Mouse (Mus musculus) B cell, adult 67 days (primary cell): ENCODE data around the gene Scoc. TPM values are rescaled to one million over a fixed set of nuclear protein-coding genes. Genes with fewer than 3 reads are reported as not detected.

ENCODE experiments used
- total RNA-seq, 2 experiments: library from RNA; stranded (reverse); gene quantifications; 4 replicates each; pipeline ENCODE4 v1.2.4; 2023

The Scoc gene
- 10 to 100 TPM; 19.8 to 33.4 TPM for total RNA-seq

DNA sequence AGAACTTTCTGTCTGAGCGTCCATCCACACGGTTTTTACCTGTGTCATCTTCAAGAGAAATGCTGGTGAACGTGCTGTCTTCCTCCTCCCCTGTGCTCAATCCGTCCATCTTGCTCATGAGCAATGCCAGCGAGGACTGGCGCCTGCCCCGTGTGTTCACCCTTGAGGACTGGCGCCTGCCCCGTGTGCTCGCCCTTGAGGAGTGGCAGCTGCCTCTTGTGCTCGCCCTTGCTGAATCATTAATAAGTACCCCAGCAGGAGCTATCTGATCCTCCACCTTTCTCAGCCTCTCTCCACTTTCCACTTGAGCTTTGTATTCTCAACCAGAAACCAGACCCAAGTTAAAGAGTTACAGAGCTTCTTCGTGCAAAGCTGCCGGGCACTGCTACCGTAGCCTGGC, at the start of gene Scoc:
Gene Scoc, minus strand, starts transcription at position 170 of the 400 bp plus-strand sequence.

DNA sequence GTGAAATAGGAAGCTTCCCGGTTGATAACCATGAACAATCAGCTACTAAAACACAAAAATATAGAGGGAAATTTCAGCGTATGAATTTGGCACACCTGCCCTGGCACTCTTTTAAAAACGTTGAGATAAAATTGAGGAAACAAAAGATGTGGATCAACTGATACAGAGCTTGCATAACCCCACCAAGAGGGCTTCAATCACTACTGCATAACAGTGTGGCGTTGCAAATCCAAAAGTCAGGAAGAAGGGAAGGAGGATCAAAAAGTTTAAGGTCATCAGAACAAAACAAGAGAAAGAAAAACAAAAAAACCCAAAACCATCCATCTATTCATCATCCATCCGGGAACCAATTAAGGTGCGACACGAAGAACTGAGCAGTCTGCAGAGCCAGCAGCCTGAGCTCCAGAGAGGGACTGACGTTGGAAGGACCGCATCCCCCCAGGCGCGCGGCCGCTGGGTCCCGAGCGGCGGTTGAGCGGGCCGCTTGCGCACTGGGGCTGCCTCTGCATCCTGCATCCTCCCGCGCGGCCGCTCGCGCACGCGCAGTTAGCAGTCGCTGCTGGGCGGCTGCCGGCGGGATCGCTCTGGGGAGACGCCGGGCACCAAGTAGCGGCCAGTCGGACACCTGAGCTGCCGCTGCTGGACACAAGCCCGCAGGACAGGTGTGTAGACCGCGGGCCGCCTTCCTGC, 68.7 kb downstream of the Scoc start, which contains the start of gene Clgn:
Gene Clgn, plus strand, starts transcription at position 552 of the 690 bp plus-strand sequence.

Other genes starting within 250 kb of the Scoc start
- gene Ucp1, start 168.0 kb downstream of the Scoc start, total RNA-seq = not detected
- 10 to 100 TPM; 16.0 to 17.2 TPM for gene Elmod2, start 125.9 kb downstream of the Scoc start, total RNA-seq
- gene Mgat4d, start 109.9 kb downstream of the Scoc start, total RNA-seq = not detected
- not detected for gene Clgn, start 68.5 kb downstream of the Scoc start, total RNA-seq
- not detected for gene Olfr370, start 77.4 kb upstream of the Scoc start, total RNA-seq
- 10 to 100 TPM; 82.3 to 84.3 TPM for gene Ndufb7, start 108.3 kb upstream of the Scoc start, total RNA-seq
- 100 to 1,000 TPM; 217 to 268 TPM for gene Tecr, start 149.6 kb upstream of the Scoc start, total RNA-seq
- 100 to 1,000 TPM in 1 of 2 experiments, 10 to 100 TPM in 1; 73.0 to 124 TPM for gene Dnajb1, start 149.8 kb upstream of the Scoc start, total RNA-seq
- gene Gipc1, start 194.3 kb upstream of the Scoc start, total RNA-seq = 10 to 100 TPM; 24.8 to 27.6 TPM
- 1 to 10 TPM in 1 of 2 experiments, under 1 TPM in 1; 0.44 to 1.5 TPM for gene Ptger1, start 208.3 kb upstream of the Scoc start, total RNA-seq
- 100 to 1,000 TPM; 371 to 382 TPM for gene Pkn1, start 240.8 kb upstream of the Scoc start, total RNA-seq